Mouse (Mus musculus): ENCODE data around the gene Vcp. TPM values are rescaled to one million over a fixed set of nuclear protein-coding genes. Genes with fewer than 3 reads are reported as not detected.
"Not testable (repeated sequence)": the region's sequence is repeated elsewhere in the genome, so short reads cannot be mapped to it uniquely, and the experiment has no call there.

The Vcp gene
- polyA plus RNA-seq, 1 experiment from 2014 or later: 578 TPM

DNA sequence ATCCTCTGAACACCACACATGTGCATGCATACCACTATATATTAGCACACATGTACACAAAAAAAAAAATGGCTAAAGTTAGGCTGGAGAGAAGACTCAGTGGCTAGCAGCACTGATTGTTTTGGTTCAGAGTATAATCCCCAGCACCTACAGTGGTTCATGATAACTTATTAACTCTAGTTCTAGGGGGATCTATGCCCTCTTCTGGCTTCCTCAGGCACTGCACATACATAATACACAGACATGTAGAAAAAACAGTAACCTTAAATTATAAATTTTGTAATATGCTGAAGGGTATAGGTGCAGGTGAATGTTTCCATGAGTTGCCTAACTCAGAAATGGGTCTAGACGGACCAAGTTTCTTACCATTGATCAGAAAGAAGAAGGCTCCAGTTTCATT lies 12.0 kb downstream of the Vcp start:
- ATAC-seq (ENCODE audit: low FRiP score, low TSS enrichment): no peak
- Histone ChIP-seq H3K9ac (replicated peaks; ENCODE audit: low read length) (no peak overlapping the region), H3K27me3 (ENCODE audit: insufficient read depth, low read length) (no peaks in the 10 kb centered on the region), H3K36me3 (ENCODE audit: insufficient read depth, low read length) (peaks cover 87% of the 10 kb centered on the region), H3K27ac (ENCODE audit: low read length) (no peak overlapping the region), H3K4me1 (ENCODE audit: insufficient read depth, low read length) (no peaks in the 10 kb centered on the region), H3K4me3 (ENCODE audit: low read length) (no peak overlapping the region), H3K4me2 (replicated peaks; ENCODE audit: low read depth, low read length) (no peak overlapping the region), H3K9me3 (ENCODE audit: low read length) (no peaks in the 10 kb centered on the region)
- 81% methylated on average over 1 of the region's 1 CpGs for WGBS

DNA sequence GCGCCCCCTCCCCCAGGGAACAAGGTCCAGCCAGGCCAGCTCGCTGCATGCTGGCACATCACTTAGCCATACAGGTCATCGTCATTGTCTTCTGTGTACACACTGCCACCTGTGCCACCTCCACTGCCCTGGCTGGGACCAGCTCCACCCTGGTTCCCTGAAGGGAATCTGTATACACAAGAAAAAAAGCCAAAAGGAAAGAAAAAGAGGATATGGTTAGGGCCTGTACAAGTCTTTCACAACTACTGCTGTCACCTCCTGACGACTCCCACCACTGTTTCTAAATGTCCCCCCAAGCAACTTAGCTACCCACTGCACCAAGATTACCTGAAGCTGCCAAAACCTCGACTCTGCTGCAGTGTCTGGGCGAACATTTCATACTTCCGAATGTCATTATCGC lies 19.8 kb downstream of the Vcp start:
- not testable (repeated sequence) for H3K9ac ChIP-seq (replicated peaks; ENCODE audit: low read length); H3K9me3 ChIP-seq (ENCODE audit: low read length); H3K4me3 ChIP-seq (ENCODE audit: low read length); H3K27ac ChIP-seq (ENCODE audit: low read length); H3K4me1 ChIP-seq (ENCODE audit: insufficient read depth, low read length); H3K27me3 ChIP-seq (ENCODE audit: insufficient read depth, low read length); H3K4me2 ChIP-seq (replicated peaks; ENCODE audit: low read depth, low read length)
- WGBS: 88% methylated on average over 7 of the region's 8 CpGs
- peaks cover 66% of the 10 kb centered on the region for H3K36me3 ChIP-seq (ENCODE audit: insufficient read depth, low read length)
- 0 out of 2 replicates have a peak, but pooled peaks have one; percentile 31 for ATAC-seq (ENCODE audit: low FRiP score, low TSS enrichment)

DNA sequence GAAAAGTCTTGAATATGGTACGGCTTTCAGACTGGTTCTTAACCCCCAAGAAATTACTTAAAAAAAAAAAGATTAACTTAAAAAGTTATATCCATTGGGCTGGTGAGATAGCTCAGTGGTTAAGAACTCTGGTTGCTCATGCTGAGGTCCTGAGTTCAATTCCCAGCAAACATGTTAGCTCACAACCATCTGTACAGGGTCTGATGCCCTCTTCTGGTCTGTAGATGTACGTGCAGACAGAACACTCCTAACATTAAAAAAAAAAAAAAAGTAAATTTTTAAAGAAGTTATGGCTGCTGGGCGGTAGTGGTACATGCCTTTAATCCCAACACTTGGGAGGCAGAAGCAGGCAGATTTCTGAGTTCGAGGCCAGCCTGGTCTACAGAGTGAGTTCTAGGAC lies 22.2 kb downstream of the Vcp start:
- no peak for ATAC-seq (ENCODE audit: low FRiP score, low TSS enrichment)
- H3K36me3 ChIP-seq (ENCODE audit: insufficient read depth, low read length): peaks cover 45% of the 10 kb centered on the region

DNA sequence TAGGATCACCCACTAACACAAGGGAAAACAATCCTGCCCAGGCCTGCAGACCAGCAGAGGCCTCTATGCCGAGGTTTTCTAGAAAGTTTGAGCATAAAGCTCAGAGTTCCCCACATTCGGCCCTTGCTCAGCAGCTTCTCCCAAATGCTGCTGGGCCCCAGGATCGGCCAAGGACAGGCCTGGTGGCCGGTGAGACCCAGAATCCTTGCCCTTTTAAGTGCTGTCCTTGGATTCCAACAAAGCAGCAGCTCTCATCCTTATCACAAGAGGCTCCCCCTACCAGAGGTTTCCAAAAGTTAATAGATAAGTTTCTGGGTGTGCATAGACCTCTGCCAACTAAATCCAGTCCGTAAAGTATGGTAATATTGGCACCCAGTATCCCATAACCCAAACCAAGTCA lies 26.4 kb downstream of the Vcp start:
- H3K4me2 ChIP-seq (replicated peaks; ENCODE audit: low read depth, low read length): no peak overlapping the region
- H3K36me3 ChIP-seq (ENCODE audit: insufficient read depth, low read length): peaks cover 17% of the 10 kb centered on the region
- no peak overlapping the region for H3K4me3 ChIP-seq (ENCODE audit: low read length)
- ATAC-seq (ENCODE audit: low FRiP score, low TSS enrichment): no peak
- no peaks in the 10 kb centered on the region for H3K4me1 ChIP-seq (ENCODE audit: insufficient read depth, low read length)
- H3K9me3 ChIP-seq (ENCODE audit: low read length): no peaks in the 10 kb centered on the region
- H3K27ac ChIP-seq (ENCODE audit: low read length): no peak overlapping the region
- H3K27me3 ChIP-seq (ENCODE audit: insufficient read depth, low read length): no peaks in the 10 kb centered on the region
- H3K9ac ChIP-seq (replicated peaks; ENCODE audit: low read length): no peak overlapping the region
- WGBS: 82% methylated on average over 5 of the region's 5 CpGs

More for the DNA sequence above, 22.2 kb downstream of the Vcp start:
- H3K27ac ChIP-seq (ENCODE audit: low read length): no peak overlapping the region
- H3K4me1 ChIP-seq (ENCODE audit: insufficient read depth, low read length): no peaks in the 10 kb centered on the region
- H3K4me2 ChIP-seq (replicated peaks; ENCODE audit: low read depth, low read length): no peak overlapping the region
- no peak overlapping the region for H3K9ac ChIP-seq (replicated peaks; ENCODE audit: low read length)
- H3K27me3 ChIP-seq (ENCODE audit: insufficient read depth, low read length): no peaks in the 10 kb centered on the region
- no peak overlapping the region for H3K4me3 ChIP-seq (ENCODE audit: low read length)
- no peaks in the 10 kb centered on the region for H3K9me3 ChIP-seq (ENCODE audit: low read length)
- WGBS: 93% methylated on average over 4 of the region's 4 CpGs

DNA sequence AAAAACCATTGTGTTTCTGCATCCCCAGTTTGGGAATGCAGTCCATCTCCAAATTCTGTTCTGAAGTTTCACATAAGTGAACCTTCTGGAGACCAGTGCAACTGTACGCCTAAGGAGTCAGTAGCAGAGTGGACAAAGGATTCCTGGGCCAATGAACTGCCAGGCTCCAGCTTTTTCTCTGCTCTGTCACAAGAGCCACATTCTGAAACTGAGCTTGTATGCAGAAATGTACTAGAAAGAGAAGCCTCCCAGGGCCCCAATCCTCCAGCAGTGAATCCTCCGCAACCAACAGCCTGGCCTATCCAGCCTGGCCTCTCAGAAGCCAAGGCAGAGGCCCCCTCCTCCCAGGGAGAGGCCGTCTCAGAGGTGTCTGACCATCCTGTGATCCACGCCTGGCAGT lies 27.4 kb downstream of the Vcp start:
- Histone ChIP-seq H3K27me3 (ENCODE audit: insufficient read depth, low read length) (no peaks in the 10 kb centered on the region), H3K27ac (ENCODE audit: low read length) (no peak overlapping the region), H3K9ac (replicated peaks; ENCODE audit: low read length) (no peak overlapping the region), H3K9me3 (ENCODE audit: low read length) (no peaks in the 10 kb centered on the region), H3K4me2 (replicated peaks; ENCODE audit: low read depth, low read length) (no peak overlapping the region), H3K4me3 (ENCODE audit: low read length) (no peak overlapping the region), H3K36me3 (ENCODE audit: insufficient read depth, low read length) (0 out of 2 replicates have a peak, but pooled peaks cover 8% of the 10 kb centered on the region), H3K4me1 (ENCODE audit: insufficient read depth, low read length) (no peaks in the 10 kb centered on the region)
- ATAC-seq (ENCODE audit: low FRiP score, low TSS enrichment): no peak
- WGBS: 51% methylated on average over 4 of the region's 4 CpGs

DNA sequence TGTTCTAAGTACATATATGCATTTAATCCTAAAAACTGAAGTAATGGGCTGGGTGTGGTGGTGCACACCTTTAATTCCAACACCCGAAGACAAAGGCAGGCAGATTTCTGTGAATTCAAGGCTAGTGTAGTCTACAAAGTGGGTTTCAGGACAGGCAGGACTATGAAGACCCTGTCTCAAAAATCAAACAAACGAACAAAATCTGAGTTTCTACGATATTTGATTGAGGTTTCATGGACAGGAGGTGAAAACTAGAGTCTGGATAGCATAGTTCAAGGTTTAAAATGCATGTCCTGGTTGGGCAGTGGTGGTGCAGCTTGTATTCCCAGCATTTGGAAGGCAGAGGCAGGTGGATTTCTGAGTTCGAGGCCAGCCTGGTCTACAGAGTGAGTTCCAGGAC lies 31.0 kb downstream of the Vcp start, which contains the start of gene 1700022I11Rik:
1700022I11Rik (plus strand) TSS at position 301 of the 400 bp plus-strand sequence.
- 89% methylated on average over 4 of the region's 4 CpGs for WGBS
- no peak for ATAC-seq (ENCODE audit: low FRiP score, low TSS enrichment)

DNA sequence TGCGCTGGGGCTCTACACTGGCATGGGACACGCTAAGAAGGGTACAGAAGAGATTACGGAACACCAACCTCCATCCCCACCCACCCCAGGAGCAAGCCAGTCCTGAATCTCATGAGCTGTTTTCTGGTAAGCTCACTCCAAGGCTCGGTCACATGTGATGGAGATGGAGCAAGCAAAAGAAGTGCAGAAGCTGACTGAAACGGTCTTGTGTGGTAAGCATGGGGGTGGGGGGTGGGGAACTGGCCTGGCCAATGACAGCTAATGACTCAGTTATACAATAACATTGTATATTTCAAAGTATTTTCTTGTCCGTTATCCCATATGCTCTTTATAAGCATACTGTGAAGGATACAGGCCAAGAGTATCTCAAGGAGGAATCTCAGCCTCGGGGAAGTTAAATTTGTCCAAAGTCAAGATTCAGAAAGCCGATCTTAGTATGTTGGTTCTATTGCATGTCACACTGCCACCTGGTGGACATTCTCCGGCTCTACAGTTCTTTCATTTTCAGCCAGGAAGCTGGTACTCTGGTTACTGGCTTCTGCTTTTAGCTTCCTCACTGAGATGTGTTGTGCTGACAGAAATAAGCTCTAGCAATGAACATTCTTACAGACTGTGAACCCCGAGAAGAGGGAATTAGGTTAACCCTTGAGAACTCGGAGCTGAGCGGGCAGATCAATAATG lies 35.1 kb downstream of the Vcp start:
- ATAC-seq (ENCODE audit: low FRiP score, low TSS enrichment): no peak
- Histone ChIP-seq H3K9ac (replicated peaks; ENCODE audit: low read length) (no peak overlapping the region), H3K36me3 (ENCODE audit: insufficient read depth, low read length) (no peaks in the 10 kb centered on the region), H3K27me3 (ENCODE audit: insufficient read depth, low read length) (no peaks in the 10 kb centered on the region), H3K4me2 (replicated peaks; ENCODE audit: low read depth, low read length) (peak overlapping the region; percentile 43), H3K4me1 (ENCODE audit: insufficient read depth, low read length) (peaks cover 6% of the 10 kb centered on the region), H3K4me3 (ENCODE audit: low read length) (peak overlapping the region; percentile 13; the same call in 1 of the 2 replicates), H3K9me3 (ENCODE audit: low read length) (no peaks in the 10 kb centered on the region), H3K27ac (ENCODE audit: low read length) (no peak overlapping the region)
- 20% methylated on average over 12 of the region's 12 CpGs for WGBS

More for the DNA sequence above, 31.0 kb downstream of the Vcp start, which contains the start of gene 1700022I11Rik:
- Histone ChIP-seq H3K36me3 (ENCODE audit: insufficient read depth, low read length) (no peaks in the 10 kb centered on the region), H3K4me2 (replicated peaks; ENCODE audit: low read depth, low read length) (no peak within 1 kb of the TSS), H3K27me3 (ENCODE audit: insufficient read depth, low read length) (no peaks in the 10 kb centered on the region), H3K4me3 (ENCODE audit: low read length) (no peak within 1 kb of the TSS), H3K9me3 (ENCODE audit: low read length) (no peaks in the 10 kb centered on the region), H3K27ac (ENCODE audit: low read length) (no peak within 1 kb of the TSS), H3K4me1 (ENCODE audit: insufficient read depth, low read length) (peaks cover 6% of the 10 kb centered on the region), H3K9ac (replicated peaks; ENCODE audit: low read length) (no peak within 1 kb of the TSS)

DNA sequence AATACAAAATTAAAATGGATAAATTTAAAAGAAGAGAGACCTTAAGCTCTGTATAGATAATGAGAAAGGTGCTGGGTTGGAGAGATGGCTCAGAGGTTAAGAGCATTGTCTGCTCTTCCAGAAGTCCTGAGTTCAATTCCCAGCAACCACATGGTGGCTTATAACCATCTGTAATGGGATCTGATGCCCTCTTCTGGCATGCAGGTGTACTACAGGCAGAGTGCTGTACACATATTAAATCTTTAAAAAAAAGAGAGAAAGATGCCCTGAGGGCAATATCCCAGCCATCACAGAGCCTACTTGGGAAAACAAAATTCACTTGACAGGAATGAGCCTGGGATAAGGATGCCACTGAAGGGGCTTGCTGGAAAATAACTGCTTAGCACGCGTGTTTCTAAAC lies 36.8 kb downstream of the Vcp start:
- no peaks in the 10 kb centered on the region for H3K36me3 ChIP-seq (ENCODE audit: insufficient read depth, low read length)
- no peak for ATAC-seq (ENCODE audit: low FRiP score, low TSS enrichment)
- H3K4me2 ChIP-seq (replicated peaks; ENCODE audit: low read depth, low read length): no peak overlapping the region
- no peaks in the 10 kb centered on the region for H3K27me3 ChIP-seq (ENCODE audit: insufficient read depth, low read length)
- peaks cover 6% of the 10 kb centered on the region for H3K4me1 ChIP-seq (ENCODE audit: insufficient read depth, low read length)
- H3K9ac ChIP-seq (replicated peaks; ENCODE audit: low read length): no peak overlapping the region
- no peaks in the 10 kb centered on the region for H3K9me3 ChIP-seq (ENCODE audit: low read length)
- WGBS: 96% methylated on average over 2 of the region's 2 CpGs
- H3K4me3 ChIP-seq (ENCODE audit: low read length): no peak overlapping the region
- no peak overlapping the region for H3K27ac ChIP-seq (ENCODE audit: low read length)

DNA sequence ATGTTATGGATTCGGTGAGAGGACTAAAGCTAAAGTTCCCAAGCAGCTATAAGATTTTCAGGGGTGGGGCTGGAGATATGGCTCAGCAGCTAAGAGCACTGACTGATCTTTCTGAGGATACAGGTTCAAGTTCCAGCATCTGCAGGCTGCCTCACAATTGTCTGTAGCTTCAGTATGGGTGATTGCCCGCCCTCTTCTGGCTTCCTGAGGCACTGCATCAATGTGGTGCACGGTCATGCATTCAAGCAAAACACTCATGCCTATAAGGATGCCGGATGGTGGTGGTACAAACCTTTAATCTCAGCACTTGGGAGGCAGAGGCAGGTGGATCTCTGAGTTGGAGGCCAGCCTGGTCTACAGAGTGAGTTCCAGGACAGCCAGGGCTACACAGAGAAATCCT lies 38.7 kb downstream of the Vcp start:
- no peaks in the 10 kb centered on the region for H3K27me3 ChIP-seq (ENCODE audit: insufficient read depth, low read length)
- H3K9ac ChIP-seq (replicated peaks; ENCODE audit: low read length): no peak overlapping the region
- H3K4me2 ChIP-seq (replicated peaks; ENCODE audit: low read depth, low read length): no peak overlapping the region
- no peak for ATAC-seq (ENCODE audit: low FRiP score, low TSS enrichment)
- 39% methylated on average over 4 of the region's 4 CpGs for WGBS
- no peak overlapping the region for H3K27ac ChIP-seq (ENCODE audit: low read length)
- no peaks in the 10 kb centered on the region for H3K9me3 ChIP-seq (ENCODE audit: low read length)
- no peak overlapping the region for H3K4me3 ChIP-seq (ENCODE audit: low read length)
- peaks cover 6% of the 10 kb centered on the region for H3K4me1 ChIP-seq (ENCODE audit: insufficient read depth, low read length)
- H3K36me3 ChIP-seq (ENCODE audit: insufficient read depth, low read length): 0 out of 2 replicates have a peak, but pooled peaks cover 7% of the 10 kb centered on the region

DNA sequence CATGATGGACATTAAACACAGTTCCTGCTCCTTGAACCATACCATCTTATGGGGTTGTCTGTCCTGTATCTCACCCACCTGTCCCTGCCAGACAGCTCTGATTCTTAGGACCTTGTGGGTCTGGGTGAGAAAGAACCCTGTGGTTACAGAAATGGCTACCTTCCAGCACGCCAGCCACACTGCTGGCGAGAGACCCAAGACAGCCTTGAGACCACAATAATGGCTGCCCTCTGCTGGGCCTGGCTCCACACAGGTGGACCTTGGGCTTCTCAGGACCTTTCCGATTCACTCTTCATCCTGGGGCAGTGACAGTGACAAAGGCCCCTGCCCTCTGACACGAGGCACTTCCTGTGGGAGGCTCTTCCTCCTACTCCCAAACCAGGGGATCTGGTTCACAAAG lies 40.9 kb downstream of the Vcp start:
- no peak overlapping the region for H3K4me2 ChIP-seq (replicated peaks; ENCODE audit: low read depth, low read length)
- H3K9ac ChIP-seq (replicated peaks; ENCODE audit: low read length): no peak overlapping the region
- WGBS: 53% methylated on average over 4 of the region's 4 CpGs
- H3K27ac ChIP-seq (ENCODE audit: low read length): no peak overlapping the region
- no peaks in the 10 kb centered on the region for H3K9me3 ChIP-seq (ENCODE audit: low read length)
- ATAC-seq (ENCODE audit: low FRiP score, low TSS enrichment): no peak
- 0 out of 2 replicates have a peak, but pooled peaks cover 7% of the 10 kb centered on the region for H3K36me3 ChIP-seq (ENCODE audit: insufficient read depth, low read length)
- H3K4me1 ChIP-seq (ENCODE audit: insufficient read depth, low read length): 0 out of 2 replicates have a peak, but pooled peaks cover under 1% of the 10 kb centered on the region
- no peak overlapping the region for H3K4me3 ChIP-seq (ENCODE audit: low read length)
- no peaks in the 10 kb centered on the region for H3K27me3 ChIP-seq (ENCODE audit: insufficient read depth, low read length)
